Mouse (Mus musculus) erythroid progenitor cell, adult 5-6 weeks (primary cell): ENCODE results near the gene Smoc1. TPM values are rescaled to one million over a fixed set of nuclear protein-coding genes. Genes with fewer than 3 reads are reported as not detected.

ENCODE experiments used
- ATAC-seq: replicated peaks from 2 replicates; pipeline ENCODE4 v1.8.0; 2016; ENCODE audit warnings: moderate number of reproducible peaks, mild to moderate bottlenecking, moderate TSS enrichment, inconsistent platforms; ENCODE audit not compliant: poor library complexity, low FRiP score, severe bottlenecking
- total RNA-seq, 2 experiments: library from RNA; stranded (forward) in 1 of 2; stranded (reverse) in 1 of 2; fragments of 150-400 nt in 1 of 2; fragments of 186-747, 209-891 nt in 1 of 2; gene quantifications; 2 replicates each; pipeline versions ENCODE4 v1.2.3 to v1.2.4; 2015 to 2017; ENCODE audit warnings: low replicate concordance in 2 of 2

The Smoc1 gene
- total RNA-seq, 2 experiments from 2014 or later: 1.1 TPM; not detected in 1

DNA sequence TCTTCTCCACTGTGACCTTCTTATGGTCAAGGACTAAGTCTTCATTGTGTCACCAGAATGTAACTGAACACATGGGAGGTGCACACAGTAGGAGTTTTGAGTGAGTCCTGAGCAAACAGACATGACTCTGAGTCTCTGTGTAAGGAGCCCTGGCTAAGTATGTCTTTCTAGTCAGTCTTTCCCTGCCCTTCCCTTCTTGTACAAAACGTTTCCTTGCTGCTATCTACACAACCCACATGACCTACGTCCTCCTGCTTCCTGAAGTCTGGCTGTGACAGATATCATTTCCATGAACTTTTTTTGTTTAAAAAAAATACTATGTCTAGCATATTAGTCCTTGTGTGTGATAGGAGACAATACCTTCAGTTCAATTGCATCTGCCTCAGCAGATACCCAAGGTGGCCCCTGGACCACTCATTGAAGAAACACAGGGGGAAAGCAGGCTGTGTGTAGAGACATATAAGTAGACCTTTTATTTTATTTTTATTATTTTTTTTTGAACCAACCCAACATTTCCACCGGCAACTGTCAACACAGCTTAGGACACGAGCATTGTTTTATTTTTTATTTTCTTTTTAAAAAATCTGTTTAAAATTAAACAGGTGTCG, 171.0 kb downstream of the Smoc1 start:
- no peak for ATAC-seq

DNA sequence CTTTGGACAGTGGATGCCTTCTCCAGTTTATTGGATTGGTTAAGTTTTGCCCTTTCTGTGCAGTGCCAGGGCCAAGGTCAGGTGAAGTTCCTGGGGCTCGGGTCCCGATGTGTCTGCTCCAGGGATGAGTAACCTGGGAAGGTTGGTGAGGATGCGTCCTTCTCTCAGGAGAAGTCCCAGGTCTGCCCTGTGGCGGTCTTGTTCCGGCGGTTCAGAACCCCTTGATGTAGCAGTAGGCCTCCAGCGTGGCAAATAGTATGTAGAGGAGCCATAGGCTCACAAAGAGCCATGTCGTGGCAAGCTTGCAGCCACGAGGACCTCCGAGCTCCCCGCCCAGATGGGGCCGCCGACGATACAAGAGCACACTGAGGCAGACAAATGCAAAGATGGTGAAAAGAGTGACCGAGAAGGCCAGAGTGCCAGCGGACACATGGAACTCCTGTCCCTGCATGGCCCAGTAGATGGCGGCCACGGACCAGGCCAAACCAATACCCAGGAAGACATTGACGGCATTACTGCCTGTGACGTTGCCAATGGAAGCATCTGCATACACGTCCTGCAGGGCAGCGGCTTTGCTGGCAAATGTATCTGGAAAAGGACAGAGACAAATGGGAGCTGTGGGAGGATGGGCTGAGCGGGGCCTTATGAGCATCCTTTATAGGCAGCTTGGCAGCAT, 172.8 kb downstream of the Smoc1 start:
- ATAC-seq: no peak

DNA sequence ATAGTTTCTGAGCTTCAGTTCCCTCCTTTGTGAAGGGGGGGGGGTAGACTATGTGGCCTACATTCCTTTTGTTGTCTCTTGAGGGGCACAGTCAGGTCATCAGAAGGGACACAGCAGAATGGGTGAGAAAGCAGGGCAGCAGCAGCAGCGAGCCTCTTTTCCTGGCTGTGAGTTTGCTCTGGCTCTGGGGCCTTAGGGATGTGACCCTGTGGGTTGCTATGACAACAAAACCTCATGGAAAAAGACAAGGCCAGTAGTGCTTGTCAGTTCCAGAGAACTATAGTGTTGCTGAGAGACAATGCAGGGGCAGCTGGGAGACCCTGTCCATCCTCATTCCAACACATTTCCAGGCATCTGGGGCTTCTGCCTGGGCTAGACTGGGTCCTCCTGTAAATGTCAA, 176.6 kb downstream of the Smoc1 start:
- no peak for ATAC-seq

DNA sequence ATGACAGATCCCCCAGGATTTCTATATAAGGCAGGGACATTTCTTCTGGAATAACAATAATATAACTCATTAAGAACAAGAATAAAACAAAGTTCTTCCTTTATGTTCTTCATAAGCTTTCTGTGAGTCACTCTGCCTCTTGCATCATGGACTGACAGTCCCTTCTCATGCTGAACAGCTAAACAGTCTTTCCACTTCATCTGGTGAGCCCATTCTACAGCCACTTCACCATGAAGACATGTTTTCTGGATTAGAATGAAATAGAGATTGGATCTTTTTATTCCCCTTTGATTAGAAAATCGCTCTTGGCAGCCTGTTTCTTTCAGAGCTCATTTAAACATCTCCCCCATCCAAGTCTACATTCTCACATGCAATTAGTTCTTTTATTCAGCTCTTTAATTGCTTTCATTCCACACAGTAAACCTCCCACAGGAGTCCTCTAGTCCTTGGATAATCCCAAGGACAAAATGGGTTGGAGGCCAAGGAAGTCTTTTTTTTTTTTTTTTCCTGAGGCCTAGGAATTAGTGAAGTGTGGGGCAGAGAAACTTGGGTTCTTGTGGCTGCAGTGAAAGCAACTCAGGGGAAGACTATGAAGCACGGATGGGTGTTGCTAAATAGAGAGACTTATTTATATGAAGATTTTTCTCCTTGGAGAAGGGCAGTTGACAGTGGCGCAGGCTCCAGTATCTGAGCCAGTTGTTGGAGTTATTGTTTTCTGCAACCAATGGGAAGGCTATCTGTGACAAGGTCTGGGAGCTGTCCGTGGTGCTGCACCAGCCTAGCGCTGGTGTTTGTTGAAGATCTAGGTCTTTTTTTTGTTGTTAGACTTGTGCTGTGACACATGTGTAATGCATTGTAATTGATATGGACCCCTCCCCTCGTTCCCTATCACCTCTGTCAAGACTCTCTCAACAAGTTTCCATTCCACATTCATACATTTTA, 179.3 kb downstream of the Smoc1 start:
- ATAC-seq: no peak

DNA sequence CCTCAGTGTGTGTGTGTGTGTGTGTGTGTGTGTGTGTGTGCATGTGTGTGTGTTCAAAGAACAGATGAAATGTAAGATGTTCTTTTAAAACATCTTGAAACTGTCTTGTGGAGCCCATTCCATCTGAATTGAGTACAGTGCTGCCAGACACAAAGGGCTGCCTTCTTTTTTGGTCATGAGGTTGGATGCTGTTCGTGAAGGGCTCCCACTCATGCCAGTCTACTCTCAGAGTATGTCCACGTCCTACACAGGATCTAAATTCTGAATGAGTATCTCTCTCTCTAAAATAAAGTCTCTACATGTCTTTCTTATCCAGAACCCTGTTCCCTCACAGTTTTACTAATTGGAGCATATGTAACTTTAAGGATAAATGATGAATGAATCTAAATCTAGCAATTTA, 182.0 kb downstream of the Smoc1 start:
- no peak for ATAC-seq

DNA sequence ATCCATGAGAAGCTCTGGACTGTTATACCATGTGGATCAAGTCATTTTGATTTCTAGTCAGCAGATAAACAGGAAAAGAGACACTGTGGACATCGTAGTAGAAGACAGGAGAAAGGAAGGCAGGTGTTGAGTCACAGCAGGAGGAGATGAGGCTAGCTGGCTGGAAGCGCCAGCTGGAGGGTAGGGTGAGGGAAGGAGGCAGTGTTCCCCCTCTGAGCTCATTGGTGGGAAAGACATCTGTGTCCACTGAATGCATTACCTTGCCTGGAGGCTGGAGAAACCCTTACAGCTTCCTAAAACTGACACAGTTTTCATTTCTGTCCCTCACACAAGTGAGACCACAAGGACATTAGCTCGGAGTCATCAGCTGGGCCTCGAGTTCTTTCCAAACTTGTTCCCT, 192.7 kb downstream of the Smoc1 start:
- no peak for ATAC-seq

DNA sequence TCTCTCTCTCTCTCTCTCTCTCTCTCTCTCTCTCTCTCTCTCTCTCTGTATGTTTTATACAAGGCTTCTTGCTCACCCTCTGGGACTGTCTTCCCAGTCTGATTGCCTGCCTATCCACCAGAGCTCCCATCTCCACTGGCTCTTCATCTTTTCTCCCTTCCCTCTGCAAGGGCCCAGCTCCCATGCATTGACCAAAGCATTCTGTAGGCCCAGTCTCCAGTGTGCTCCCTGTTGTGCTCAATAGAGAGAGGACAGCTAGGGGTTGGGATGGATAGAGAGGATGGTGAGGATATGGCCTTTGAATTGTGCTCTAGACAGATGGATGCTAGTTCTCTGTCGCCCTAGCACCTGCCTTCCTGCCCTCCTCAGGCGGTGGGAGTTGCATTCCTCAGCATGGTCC, 196.7 kb downstream of the Smoc1 start:
- no peak for ATAC-seq

DNA sequence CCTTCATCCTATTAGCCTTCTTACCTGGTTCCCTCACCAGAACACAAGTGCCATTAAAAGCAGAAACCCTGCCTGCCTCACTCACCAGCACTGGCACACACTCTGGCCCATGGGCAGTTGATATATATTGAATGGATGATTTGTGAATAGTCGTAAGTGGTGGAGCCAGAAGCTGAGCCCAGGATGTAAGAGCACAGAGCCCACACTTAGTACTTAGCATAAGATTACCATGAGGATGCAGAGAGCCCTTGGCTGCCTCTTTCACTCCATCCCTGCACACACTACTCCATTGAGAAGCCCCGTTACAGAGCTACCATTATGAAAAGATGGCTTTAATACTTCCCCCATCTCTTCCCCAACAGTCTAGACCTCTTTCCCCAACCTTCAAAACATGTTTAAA, 198.2 kb downstream of the Smoc1 start:
- no peak for ATAC-seq

DNA sequence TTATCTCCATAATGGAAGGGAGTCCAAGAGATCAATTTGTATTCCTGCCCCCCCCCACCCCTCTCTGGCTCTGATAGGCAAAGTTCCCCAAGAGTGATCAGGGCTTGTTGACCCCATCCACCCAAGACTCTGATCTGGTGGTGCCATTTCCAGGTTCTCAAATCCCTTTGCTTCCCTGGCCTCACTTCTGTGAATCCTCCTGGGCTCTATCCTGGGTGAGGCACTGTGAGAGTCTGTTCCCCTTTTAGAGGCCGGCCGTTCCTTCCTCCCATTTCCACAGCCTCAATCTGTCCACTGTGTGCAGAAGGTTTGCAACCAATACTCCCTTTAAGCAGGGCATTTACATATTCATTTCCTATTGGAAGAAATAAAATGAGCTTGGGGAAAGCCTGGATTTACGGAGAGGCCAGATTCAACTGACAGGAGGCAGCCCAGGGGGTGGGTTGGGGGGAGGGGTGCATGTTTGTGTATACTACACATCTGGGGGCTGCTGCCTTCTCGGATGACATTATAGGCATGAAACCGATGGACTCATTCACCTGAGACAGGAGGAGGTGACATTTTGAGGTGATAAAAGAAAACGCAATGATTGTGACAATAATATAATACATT, 199.5 kb downstream of the Smoc1 start:
- no peak for ATAC-seq

DNA sequence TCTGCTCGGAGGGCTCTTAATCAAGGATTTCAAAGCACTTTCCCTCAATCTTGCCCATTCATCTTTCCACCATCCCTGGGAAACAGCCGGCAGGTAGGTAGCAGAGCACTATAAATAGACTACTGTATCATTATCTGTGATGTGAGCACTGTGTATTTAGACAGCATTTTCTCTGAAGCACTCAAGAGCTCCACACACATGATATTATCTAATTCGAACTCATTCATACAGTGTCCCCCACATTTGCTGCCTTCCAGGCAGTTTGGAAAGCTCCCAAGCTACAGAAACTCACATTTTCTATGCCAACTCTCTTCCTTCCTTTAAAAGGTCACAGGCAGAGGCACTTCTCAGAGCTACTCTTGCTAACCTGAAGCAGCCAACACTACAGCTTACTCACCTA, 200.0 kb downstream of the Smoc1 start:
- no peak for ATAC-seq

DNA sequence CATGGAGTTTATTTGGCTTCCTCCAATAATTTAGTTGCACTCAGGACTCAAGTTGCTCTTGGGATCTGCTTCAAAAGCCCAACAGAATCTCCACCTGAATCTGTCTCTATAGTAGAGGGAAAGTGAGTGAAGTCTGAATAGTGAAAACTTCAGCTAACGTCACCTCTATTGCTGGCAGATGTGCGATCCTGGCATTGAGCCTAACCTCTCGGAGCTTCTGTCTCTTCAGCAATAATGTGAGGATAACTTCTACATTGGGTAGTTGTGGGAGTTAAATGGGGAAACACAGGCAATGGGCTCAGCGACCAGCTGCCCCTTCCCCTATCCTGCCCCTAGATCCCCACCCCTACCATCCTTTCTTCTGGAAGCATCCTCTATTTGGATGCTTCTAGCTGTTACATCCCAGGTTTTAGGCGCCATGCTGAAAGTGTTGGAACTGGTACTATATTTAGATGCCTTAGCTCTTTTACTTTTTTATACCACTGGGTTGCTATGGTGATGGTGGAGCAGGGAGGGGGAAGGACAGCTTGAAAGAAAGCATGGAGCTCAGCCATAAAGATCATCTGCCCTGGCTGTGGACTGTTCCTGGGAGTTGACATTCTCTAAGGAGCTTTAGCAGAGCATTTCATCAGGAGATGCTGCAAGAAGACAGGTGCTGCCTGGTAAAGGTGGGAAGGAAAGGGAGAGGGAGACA, 201.3 kb downstream of the Smoc1 start:
- ATAC-seq: no peak

DNA sequence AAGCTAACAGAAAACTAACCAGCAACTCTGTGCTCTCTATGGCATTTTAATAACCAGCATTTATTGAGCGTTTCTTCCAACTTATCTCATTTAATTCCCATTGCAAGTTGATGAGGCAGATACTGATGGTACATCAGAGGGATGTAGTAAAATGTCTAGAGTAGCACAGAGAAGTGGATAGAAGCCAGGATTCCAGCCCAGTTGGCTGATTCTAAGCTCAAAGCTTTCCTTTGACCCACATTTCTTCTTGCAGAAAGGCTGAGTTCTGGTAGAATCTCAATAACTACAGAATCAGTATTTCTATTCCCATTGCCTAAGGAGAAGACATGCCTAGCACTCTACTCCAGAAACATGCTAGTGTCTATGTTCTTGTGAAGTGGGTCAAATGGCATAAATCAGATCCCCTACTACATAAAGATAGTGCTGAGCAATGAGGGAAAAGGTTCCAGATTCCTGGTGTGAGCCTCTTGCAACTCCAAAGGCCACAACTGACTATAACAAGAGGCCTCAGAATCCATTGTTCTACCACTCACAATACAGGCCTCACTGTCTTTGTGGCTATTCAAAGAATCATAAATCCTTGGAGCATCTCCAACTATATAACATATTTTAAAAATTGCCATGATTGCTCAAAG, 207.3 kb downstream of the Smoc1 start:
- ATAC-seq: no peak

DNA sequence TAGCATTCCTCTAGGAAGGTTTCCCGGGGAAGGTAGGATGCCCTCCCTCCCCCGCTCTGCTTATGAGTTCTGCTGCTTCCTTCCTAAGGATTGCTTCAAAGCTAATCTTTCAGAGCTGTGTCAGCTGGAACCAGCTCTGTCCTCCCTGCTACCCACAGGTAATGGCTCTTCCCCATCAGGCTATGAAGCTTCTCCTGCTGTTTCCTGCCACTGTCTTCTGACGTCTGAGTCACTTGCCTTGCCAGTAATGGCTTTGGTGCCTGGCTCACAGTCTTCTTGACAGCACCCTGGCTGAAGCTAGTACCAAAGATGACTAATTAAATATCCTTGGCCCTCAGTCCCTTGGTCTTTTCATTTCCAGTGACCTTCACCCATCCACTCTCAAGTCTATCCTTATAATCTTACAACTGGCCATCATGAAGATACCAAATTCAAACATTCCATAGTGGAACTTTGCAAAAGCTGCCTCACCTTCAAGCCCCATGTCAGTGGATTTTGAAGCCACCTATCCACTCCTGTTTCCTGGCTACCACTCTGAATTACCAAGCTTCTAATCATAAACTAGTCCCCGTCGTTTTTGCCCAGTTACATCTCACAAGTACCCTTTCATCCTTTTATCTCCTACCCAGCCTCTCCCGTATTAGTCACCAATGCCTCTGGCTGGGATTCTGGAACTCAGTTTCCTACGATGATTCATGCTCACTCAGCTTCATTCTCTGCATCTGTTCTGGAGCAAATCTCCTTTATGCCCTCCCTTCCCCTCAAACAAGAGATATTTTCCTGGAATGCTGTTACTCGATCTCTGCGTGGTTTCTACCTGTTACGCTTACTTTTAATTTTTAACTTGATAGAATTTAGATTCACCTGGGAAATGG, 209.1 kb downstream of the Smoc1 start:
- no peak for ATAC-seq

Other genes starting within 250 kb of the Smoc1 start
- 39.8 and 46.9 TPM in 2 replicates for gene Susd6, start 236.3 kb upstream of the Smoc1 start, total RNA-seq (2015; ENCODE audit: low replicate concordance)
- 63.2 and 67.7 TPM in 2 replicates for gene Susd6, start 236.3 kb upstream of the Smoc1 start, total RNA-seq (2017; ENCODE audit: low replicate concordance)
- gene Srsf5, start 81.3 kb upstream of the Smoc1 start, total RNA-seq (2015; ENCODE audit: low replicate concordance): 223 and 278 TPM in 2 replicates
- gene Srsf5, start 81.3 kb upstream of the Smoc1 start, total RNA-seq (2017; ENCODE audit: low replicate concordance): 504 and 624 TPM in 2 replicates
- not detected in 2 replicates for gene Slc10a1, start 58.1 kb upstream of the Smoc1 start, total RNA-seq (2015; ENCODE audit: low replicate concordance)
- gene Slc10a1, start 58.1 kb upstream of the Smoc1 start, total RNA-seq (2017; ENCODE audit: low replicate concordance): 0.64 TPM in 1 of 2 replicates, not detected in the other